Mouse (Mus musculus): ENCODE data around the gene Pld6. TPM values are rescaled to one million over a fixed set of nuclear protein-coding genes. Genes with fewer than 3 reads are reported as not detected.

The Pld6 gene
- polyA plus RNA-seq, 1 experiment from 2014 or later, result 2.4 TPM

DNA sequence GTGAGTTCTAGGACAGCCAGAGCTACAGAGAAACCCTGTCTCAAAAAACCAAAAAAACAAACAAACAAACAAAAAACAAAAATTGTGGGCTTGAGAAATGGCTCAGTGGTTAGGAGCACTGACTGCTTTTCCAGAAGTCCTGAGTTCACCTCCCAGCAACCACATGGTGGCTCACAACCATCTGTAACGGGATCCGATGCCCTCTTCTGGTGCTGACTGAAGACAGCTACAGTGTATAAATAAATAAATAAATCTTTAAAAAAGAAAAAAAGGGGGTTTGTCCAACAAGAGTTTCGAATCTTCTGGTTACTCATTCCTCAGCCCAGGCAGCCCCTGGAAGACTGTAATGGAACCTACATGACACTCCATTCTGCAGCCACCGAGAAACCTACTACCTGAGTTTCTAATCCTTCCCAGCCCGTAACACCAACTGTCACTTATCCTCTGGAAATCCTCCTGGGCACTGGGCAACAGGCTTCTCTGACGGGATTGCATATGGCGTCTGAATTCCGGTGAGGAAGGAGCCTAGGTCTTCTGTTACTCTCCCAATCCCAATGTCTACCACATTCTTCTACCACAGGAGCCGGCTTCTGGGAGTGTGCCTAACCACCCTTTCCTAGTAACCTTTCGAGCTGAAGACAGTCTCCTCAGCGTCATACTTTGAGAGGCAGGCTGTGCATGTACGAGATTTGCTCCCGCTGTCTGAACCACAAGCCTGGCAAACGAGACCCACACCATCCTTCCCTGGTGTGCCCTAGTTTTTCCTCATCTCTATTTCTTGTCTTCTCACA, 20.9 kb upstream of the Pld6 start:
- Histone ChIP-seq H3K36me3 (peaks cover 48% of the 10 kb centered on the region), H3K9me3 (replicated peaks) (no peaks in the 10 kb centered on the region), H3K9ac (peak overlapping the region; percentile 86), H3K4me1 (peaks cover 35% of the 10 kb centered on the region), H3K4me2 (peak overlapping the region; percentile 95), H3K4me3 (peak overlapping the region; percentile 87), H3K27ac (peak overlapping the region; percentile 94), H3K27me3 (replicated peaks) (no peaks in the 10 kb centered on the region)
- ATAC-seq, result no peak
- 64% methylated on average over 14 of the region's 14 CpGs for WGBS (ENCODE audit: insufficient replicate concordance)

DNA sequence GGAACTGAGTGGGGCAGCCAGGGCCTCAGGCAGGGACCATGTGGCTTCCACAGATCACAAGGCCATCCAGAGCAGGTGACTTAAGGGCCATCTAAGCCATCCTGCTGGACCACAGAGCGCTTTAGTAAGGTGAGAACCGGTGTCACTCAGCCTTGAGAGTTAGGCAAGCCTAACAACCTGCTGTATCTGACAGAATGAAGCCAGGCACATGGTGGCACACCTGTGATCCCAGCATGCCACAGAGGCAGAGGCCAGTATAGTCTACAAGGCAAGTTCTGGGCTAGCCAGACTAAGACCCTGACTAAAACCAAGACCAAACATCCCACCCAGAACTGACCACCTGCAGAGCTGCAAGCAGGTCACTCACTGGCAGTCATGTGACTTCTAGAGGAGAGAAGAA, 18.2 kb upstream of the Pld6 start:
- H3K36me3 ChIP-seq, result peaks cover 75% of the 10 kb centered on the region
- H3K27ac ChIP-seq, result no peak overlapping the region
- no peak overlapping the region for H3K9ac ChIP-seq
- H3K4me1 ChIP-seq, result peaks cover 25% of the 10 kb centered on the region
- H3K27me3 ChIP-seq (replicated peaks), result no peaks in the 10 kb centered on the region
- no peak for ATAC-seq
- 96% methylated on average over 2 of the region's 2 CpGs for WGBS (ENCODE audit: insufficient replicate concordance)
- H3K4me2 ChIP-seq, result no peak overlapping the region
- H3K9me3 ChIP-seq (replicated peaks), result no peaks in the 10 kb centered on the region
- H3K4me3 ChIP-seq, result no peak overlapping the region

DNA sequence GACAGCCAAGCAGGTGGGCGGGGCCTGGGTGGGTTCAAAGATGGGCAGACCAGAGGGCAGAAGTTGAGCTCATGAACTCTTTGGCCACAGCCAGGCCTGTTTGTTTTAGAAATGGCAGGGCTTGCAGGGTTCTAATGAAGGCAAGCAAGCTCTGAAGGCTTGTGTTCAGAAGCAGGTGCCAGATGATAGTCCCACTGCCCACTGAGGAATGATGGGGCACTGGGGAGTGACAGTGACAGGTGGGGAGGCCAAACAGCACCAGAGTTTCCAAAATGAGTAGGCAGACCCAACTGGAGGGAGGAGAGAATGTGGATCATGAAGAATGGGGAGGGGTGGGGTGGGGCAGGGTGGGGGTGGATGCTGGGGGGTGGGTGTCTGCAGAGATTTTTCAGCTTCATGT, 17.8 kb upstream of the Pld6 start:
- H3K36me3 ChIP-seq, result peaks cover 79% of the 10 kb centered on the region
- H3K4me2 ChIP-seq, result no peak overlapping the region
- ATAC-seq, result no peak
- 85% methylated on average over 1 of the region's 1 CpGs for WGBS (ENCODE audit: insufficient replicate concordance)
- no peak overlapping the region for H3K27ac ChIP-seq
- no peak overlapping the region for H3K4me3 ChIP-seq
- peaks cover 22% of the 10 kb centered on the region for H3K4me1 ChIP-seq
- no peak overlapping the region for H3K9ac ChIP-seq
- H3K9me3 ChIP-seq (replicated peaks), result no peaks in the 10 kb centered on the region
- no peaks in the 10 kb centered on the region for H3K27me3 ChIP-seq (replicated peaks)

DNA sequence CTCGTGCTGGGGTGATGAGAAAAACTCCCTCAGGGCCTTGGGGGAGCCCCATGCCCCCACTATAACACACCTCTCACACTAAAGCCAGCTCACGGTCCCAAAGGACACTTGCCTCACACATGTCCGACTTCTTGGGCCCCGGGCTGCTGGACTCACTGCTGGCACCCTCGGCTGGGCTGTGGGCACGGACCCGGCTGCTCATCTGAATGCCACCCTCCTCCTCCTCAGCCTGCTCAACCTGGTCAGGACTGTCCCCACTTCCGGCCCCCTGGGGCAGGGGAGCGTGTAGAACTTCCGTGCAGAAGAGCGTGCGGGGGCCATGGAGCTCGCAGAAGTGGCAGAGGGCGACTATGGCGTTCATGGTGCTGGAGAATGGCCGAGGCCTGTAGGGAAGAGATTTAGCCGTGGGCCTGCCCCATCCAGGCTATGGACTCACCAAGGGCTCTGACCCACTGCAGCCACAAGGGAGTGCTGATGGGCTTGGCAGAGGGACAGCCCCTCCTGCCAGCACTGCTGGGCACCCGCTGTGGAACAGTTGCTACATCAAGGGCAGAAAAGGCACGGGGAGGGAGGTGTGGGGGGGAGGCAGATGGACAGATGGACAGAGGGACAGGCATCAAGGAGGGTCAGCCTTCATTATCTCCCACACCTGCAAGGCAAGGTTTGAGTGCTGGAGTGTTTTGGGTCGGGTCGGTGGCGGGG, 17.1 kb upstream of the Pld6 start:
- Histone ChIP-seq H3K4me3 (no peak overlapping the region), H3K27ac (no peak overlapping the region), H3K4me1 (peaks cover 22% of the 10 kb centered on the region), H3K27me3 (replicated peaks) (no peaks in the 10 kb centered on the region), H3K9me3 (replicated peaks) (no peaks in the 10 kb centered on the region), H3K4me2 (no peak overlapping the region), H3K9ac (no peak overlapping the region), H3K36me3 (peaks cover 86% of the 10 kb centered on the region)
- ATAC-seq, result no peak
- 86% methylated on average over 22 of the region's 22 CpGs for WGBS (ENCODE audit: insufficient replicate concordance)

DNA sequence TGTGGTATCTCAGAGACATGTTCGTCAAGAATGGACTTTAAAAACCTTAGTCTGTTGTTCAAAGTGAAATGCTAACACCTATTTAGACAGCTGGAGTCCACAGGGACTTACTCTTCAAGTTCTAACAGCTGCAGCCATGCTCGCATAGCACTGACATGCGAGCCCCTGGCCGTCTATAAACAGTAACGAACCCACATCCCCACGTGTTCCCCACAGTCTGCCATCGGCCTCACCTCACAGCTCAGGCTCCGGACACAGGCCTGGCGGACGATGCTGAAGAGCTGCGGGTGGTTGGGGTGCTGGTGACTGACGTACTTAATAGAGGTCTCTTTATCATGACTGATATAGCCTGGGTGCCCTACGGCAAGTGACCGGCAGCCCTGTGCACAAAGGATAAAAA, 16.1 kb upstream of the Pld6 start:
- Histone ChIP-seq H3K4me3 (no peak overlapping the region), H3K4me2 (no peak overlapping the region), H3K27ac (no peak overlapping the region), H3K9me3 (replicated peaks) (no peaks in the 10 kb centered on the region), H3K4me1 (peaks cover 13% of the 10 kb centered on the region), H3K36me3 (peaks cover 97% of the 10 kb centered on the region), H3K27me3 (replicated peaks) (no peaks in the 10 kb centered on the region), H3K9ac (no peak overlapping the region)
- ATAC-seq, result no peak
- 82% methylated on average over 14 of the region's 14 CpGs for WGBS (ENCODE audit: insufficient replicate concordance)

DNA sequence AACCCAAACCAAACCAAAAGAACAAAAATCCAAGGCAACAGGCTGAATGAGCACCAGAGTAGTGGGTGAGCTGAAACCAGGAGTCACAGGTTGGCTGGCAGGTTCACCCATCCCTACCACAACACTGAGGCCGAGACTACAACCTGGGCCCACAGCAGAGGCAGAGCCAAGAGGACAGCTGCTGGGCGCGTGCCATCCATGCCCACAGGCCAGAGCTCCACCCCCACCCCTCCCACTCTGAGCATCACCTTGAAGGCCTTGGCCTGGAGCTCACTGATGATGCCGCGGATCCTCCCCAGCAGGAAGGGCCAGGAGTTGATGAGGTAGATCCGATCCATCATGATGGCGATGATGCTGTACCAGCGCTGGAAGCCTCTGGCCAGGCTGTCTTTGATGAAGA, 14.4 kb upstream of the Pld6 start:
- Histone ChIP-seq H3K4me2 (no peak overlapping the region), H3K4me3 (no peak overlapping the region), H3K27me3 (replicated peaks) (no peaks in the 10 kb centered on the region), H3K27ac (no peak overlapping the region), H3K9ac (no peak overlapping the region), H3K36me3 (peaks cover 100% of the 10 kb centered on the region), H3K4me1 (no peaks in the 10 kb centered on the region), H3K9me3 (replicated peaks) (no peaks in the 10 kb centered on the region)
- 88% methylated on average over 8 of the region's 8 CpGs for WGBS (ENCODE audit: insufficient replicate concordance)
- ATAC-seq, result no peak

DNA sequence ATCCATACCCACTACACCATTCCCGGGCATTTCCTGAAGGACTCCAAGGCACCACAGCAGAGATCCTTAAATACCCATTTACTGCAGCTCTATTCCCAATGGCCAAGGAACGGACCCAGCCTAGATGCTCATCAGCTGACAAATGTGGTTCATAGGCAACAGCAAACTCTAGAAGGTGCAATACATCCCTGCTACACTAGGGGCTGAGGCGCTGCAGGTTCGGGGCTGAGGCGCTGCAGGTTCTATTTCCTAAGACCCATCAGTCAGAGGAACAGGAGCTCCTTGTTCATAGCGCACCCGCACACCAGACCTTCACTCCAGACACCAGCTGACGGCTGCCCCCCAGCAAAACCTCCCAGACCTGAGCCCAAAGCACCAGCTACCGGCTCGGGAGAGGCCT, 13.0 kb upstream of the Pld6 start:
- 90% methylated on average over 10 of the region's 10 CpGs for WGBS (ENCODE audit: insufficient replicate concordance)
- H3K4me1 ChIP-seq, result no peaks in the 10 kb centered on the region
- H3K27me3 ChIP-seq (replicated peaks), result no peaks in the 10 kb centered on the region
- no peaks in the 10 kb centered on the region for H3K9me3 ChIP-seq (replicated peaks)
- H3K4me3 ChIP-seq, result no peak overlapping the region
- no peak overlapping the region for H3K27ac ChIP-seq
- no peak for ATAC-seq
- H3K36me3 ChIP-seq, result peaks cover 99% of the 10 kb centered on the region
- H3K9ac ChIP-seq, result no peak overlapping the region
- H3K4me2 ChIP-seq, result no peak overlapping the region

DNA sequence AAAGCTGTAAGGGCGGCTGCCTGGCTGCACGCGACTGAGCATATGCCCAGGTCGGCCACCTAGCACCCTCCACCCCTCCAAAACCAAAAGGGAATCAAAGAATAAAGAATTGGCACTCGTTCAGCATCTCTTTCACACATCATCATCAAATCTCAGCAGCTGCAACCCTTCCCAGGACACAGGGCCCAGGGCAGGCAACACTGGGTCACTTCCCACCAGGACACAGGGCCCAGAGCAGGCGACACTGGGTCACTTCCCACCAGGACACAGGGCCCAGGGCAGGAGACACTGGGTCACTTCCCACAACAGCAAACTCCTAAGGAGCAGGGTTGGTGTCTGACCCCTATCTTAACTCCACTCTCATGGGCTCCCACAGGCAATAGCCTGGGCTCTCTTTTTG, 5.9 kb upstream of the Pld6 start:
- no peak overlapping the region for H3K27ac ChIP-seq
- H3K9me3 ChIP-seq (replicated peaks), result no peaks in the 10 kb centered on the region
- peaks cover 73% of the 10 kb centered on the region for H3K36me3 ChIP-seq
- H3K4me1 ChIP-seq, result no peaks in the 10 kb centered on the region
- H3K27me3 ChIP-seq (replicated peaks), result 0 out of 2 replicates have a peak, but pooled peaks cover 3% of the 10 kb centered on the region
- WGBS (ENCODE audit: insufficient replicate concordance), result 88% methylated on average over 6 of the region's 6 CpGs
- no peak overlapping the region for H3K9ac ChIP-seq
- no peak for ATAC-seq
- no peak overlapping the region for H3K4me3 ChIP-seq
- no peak overlapping the region for H3K4me2 ChIP-seq

DNA sequence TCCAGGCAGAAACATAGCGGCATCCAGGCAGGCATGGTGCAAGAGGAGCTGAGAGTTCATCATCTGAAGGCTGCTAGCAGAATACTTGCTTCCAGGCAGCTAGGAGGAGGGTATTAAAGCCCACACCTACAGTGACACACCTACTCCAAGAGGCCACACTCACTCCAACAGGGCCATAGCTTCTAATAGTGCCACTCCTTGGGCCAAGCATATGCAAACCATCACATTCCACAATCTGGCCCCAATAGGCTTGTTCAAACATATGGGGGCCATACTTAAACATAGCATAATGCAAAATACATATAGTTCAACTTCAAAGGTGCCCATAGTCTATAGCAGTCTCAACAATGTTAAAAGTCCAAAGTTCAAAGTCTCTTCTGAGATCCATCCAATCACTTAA, 1.9 kb upstream of the Pld6 start:
- Histone ChIP-seq H3K27ac (no peak overlapping the region), H3K4me3 (no peak overlapping the region), H3K4me1 (peaks cover 17% of the 10 kb centered on the region), H3K27me3 (replicated peaks) (peaks cover 22% of the 10 kb centered on the region), H3K9ac (no peak overlapping the region), H3K9me3 (replicated peaks) (no peaks in the 10 kb centered on the region), H3K4me2 (no peak overlapping the region), H3K36me3 (peaks cover 33% of the 10 kb centered on the region)
- WGBS (ENCODE audit: insufficient replicate concordance), result 80% methylated on average over 1 of the region's 1 CpGs
- no peak for ATAC-seq

DNA sequence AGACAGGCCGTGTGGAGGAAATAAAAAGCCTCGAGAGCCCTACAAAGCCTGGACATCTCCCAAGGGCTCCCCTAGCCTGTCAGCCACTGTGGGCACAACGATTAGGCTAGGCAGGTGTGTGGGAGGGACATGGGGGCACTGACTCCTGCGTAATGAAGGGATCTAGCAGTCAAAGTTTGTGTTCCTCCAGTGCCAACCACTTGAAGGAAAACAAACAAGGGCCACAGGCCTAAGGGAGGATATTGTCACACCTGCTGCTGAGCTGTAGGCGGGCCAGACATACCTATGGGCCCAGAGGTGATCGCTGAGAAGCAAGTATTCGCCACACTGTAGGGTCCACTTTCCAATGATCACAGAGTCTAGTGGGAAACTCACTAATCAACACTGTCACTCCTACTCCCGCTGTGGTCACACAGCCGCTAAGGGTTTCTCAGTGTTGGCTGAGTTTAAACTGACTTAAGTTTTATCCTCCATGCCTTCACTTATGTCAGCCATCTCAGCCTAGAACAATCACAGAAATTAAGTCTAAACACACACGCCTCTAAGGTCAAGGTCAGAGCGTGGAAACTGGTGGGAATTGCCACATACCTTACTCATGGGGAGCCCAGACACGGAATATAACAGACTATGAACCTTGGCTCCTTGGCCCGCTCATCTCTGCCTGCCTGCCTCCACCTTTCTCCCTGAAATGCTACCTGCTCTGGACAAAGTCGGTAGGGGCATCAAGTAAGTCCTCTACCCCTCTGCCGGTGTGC, 824 bp downstream of the Pld6 start:
- 45% methylated on average over 15 of the region's 15 CpGs for WGBS (ENCODE audit: insufficient replicate concordance)
- H3K27me3 ChIP-seq (replicated peaks), result peaks cover 22% of the 10 kb centered on the region
- peak; percentile 24; the same call in 1 of the 2 replicates for ATAC-seq
- H3K4me3 ChIP-seq, result peak overlapping the region; percentile 58
- no peaks in the 10 kb centered on the region for H3K9me3 ChIP-seq (replicated peaks)
- H3K36me3 ChIP-seq, result peaks cover 7% of the 10 kb centered on the region
- H3K4me1 ChIP-seq, result peaks cover 17% of the 10 kb centered on the region
- H3K27ac ChIP-seq, result no peak overlapping the region
- H3K9ac ChIP-seq, result peak overlapping the region; percentile 55
- H3K4me2 ChIP-seq, result peak overlapping the region; percentile 92

DNA sequence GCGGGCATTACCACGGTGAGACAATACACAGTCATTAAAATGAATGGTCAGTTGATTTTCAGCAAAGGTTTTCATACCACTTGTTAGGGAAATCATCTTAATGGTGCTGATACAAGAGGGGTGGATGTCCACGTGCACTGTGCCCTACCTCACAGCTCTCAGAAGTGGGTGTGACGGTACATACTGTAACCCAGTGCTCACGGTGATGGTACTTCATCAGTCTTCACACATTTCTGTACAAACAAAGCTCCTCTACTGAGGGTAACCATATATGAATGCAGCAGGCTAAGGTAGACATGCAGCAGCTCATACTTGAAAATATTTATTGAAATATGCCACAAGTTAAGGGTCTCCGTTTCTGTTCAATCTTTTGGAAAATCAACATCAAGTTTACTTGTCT, 3.9 kb downstream of the Pld6 start:
- no peaks in the 10 kb centered on the region for H3K9me3 ChIP-seq (replicated peaks)
- 78% methylated on average over 6 of the region's 6 CpGs for WGBS (ENCODE audit: insufficient replicate concordance)
- H3K4me2 ChIP-seq, result no peak overlapping the region
- H3K27ac ChIP-seq, result no peak overlapping the region
- no peak overlapping the region for H3K9ac ChIP-seq
- ATAC-seq, result no peak
- no peaks in the 10 kb centered on the region for H3K36me3 ChIP-seq
- H3K4me1 ChIP-seq, result peaks cover 17% of the 10 kb centered on the region
- no peak overlapping the region for H3K4me3 ChIP-seq
- peaks cover 21% of the 10 kb centered on the region for H3K27me3 ChIP-seq (replicated peaks)

DNA sequence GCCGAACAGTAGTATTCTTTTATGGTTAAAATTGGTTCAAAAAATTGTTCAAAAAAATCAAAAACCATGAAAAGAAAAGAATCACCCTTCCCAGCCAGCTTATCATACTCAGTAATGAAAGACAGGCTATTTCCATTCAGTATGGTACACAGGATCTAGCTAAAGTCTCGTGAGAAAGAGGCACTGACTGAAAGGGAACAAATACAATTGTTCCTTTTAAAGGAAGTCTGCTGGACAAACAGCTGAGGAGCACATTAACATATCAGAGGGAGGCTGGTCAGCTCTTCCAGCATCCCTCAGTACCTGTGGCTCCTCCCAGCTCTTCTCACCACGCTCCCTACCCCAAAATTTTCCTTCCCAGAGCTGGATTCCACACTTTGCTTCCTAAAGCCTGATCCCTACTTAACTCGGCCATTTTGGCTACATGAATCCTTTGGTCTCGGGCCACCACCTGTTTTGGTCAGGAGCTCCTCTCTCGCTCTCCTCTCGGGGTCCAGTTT, 5.3 kb downstream of the Pld6 start:
- no peak overlapping the region for H3K9ac ChIP-seq
- 72% methylated on average over 7 of the region's 7 CpGs for WGBS (ENCODE audit: insufficient replicate concordance)
- no peak overlapping the region for H3K4me2 ChIP-seq
- H3K9me3 ChIP-seq (replicated peaks), result no peaks in the 10 kb centered on the region
- no peak overlapping the region for H3K27ac ChIP-seq
- no peak overlapping the region for H3K4me3 ChIP-seq
- no peak for ATAC-seq
- peaks cover 8% of the 10 kb centered on the region for H3K4me1 ChIP-seq
- H3K36me3 ChIP-seq, result peaks cover 6% of the 10 kb centered on the region
- H3K27me3 ChIP-seq (replicated peaks), result peaks cover 10% of the 10 kb centered on the region; the same call in 1 of the 2 replicates
